Mouse (Mus musculus): ENCODE measurements around the gene Tnnc1. TPM values are rescaled to one million over a fixed set of nuclear protein-coding genes. Genes with fewer than 3 reads are reported as not detected.

Tnnc1 gene
- polyA plus RNA-seq, 1 experiment from 2014 or later, result 1.6 TPM

DNA sequence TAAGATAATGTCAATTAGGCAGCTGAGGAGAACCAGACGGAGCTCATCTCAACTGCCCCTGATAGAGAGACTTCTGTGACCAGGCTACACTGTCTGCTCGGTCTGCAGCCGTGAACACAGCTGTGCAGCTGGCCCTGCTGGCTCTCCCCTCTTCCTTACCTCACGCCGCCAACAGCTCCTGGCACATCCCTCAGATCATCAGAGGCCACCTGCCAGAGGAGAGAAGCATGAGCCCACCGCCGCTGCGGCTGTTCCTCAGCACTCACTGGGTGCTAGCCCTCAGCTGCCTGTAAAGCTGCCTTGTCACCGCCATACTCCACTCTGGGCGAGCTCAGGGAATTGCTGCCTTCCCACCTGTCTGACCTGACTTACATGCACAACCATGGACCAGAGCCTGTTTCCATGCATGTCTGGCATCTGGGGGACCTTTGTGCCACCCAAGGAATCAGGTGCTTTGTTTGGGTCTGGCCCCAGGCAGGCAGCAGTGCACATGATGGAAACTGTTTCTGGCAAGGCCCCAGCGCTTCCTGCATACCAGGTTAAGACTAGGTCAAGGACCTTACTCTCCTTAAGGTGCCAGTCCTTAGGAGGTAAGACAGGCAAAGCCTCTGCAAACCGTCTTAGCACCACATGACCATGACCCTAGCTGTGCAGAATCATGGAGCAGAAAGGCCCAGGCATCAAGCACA lies 28.3 kb upstream of the Tnnc1 start:
- WGBS, result 92% methylated on average over 12 of the region's 12 CpGs
- H3K9me3 ChIP-seq (ENCODE audit: control insufficient read depth), result no peaks in the 10 kb centered on the region
- no peak overlapping the region for H3K27ac ChIP-seq (ENCODE audit: low read depth, low read length)
- no peaks in the 10 kb centered on the region for H3K4me1 ChIP-seq (replicated peaks; ENCODE audit: control insufficient read depth, insufficient read depth, low read length)
- H3K36me3 ChIP-seq (ENCODE audit: control insufficient read depth, insufficient read depth), result peaks cover 95% of the 10 kb centered on the region
- no peaks in the 10 kb centered on the region for H3K27me3 ChIP-seq (replicated peaks; ENCODE audit: control insufficient read depth, insufficient read depth, low read length)
- TF ChIP-seq CTCF (IDR thresholded peaks at IDR 0.05; ENCODE audit: low read depth), result no peak
- no peak overlapping the region for H3K4me2 ChIP-seq (replicated peaks; ENCODE audit: low read depth)
- H3K9ac ChIP-seq (ENCODE audit: low read depth, low read length), result no peak overlapping the region
- no peak for ATAC-seq
- H3K4me3 ChIP-seq (ENCODE audit: low read depth, low read length), result no peak overlapping the region

- TF ChIP-seq CTCF (IDR thresholded peaks at IDR 0.05; ENCODE audit: low read depth), result no peak
- H3K4me3 ChIP-seq (ENCODE audit: low read depth, low read length), result 0 out of 2 replicates have a peak overlapping the region, but pooled peaks have one; percentile 12
- H3K27ac ChIP-seq (ENCODE audit: low read depth, low read length), result peak overlapping the region; percentile 35; the same call in 1 of the 2 replicates
- H3K9ac ChIP-seq (ENCODE audit: low read depth, low read length), result no peak overlapping the region
- WGBS, result 80% methylated on average over 4 of the region's 4 CpGs
- no peak for ATAC-seq
- 0 out of 2 replicates have a peak overlapping the region, but pooled peaks have one; percentile 35 for H3K4me2 ChIP-seq (replicated peaks; ENCODE audit: low read depth)
- H3K9me3 ChIP-seq (ENCODE audit: control insufficient read depth), result no peaks in the 10 kb centered on the region
- peaks cover 95% of the 10 kb centered on the region for H3K36me3 ChIP-seq (ENCODE audit: control insufficient read depth, insufficient read depth)
- no peaks in the 10 kb centered on the region for H3K27me3 ChIP-seq (replicated peaks; ENCODE audit: control insufficient read depth, insufficient read depth, low read length)
- no peaks in the 10 kb centered on the region for H3K4me1 ChIP-seq (replicated peaks; ENCODE audit: control insufficient read depth, insufficient read depth, low read length)
Measured at GRCm38 (mm10) chr14:31181512-31181911, 26.6 kb upstream of the Tnnc1 start.

DNA sequence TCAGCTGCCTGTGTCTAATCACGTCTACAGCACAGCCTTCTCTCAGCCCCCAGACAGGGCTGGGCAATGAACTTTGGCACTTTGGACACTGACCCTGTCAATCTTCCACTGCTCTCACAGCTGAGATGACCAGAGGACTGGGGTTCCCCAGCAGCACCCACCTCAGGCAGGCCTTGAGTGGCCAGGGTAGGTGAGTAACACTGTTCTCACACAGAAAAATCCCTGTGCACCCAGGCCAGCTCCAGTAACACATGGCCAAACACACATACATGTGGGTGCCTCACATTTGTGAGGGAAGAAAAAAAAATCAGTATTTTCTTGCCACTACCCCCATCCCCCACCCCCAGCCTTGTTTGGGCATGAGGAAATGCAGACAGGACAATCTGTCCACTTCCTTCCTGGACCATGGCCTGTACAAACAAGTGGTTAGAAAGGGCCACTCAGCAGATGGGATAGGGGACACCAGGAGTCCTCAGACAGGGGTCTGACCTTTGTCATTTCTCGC lies 25.3 kb upstream of the Tnnc1 start:
- Histone ChIP-seq H3K4me2 (replicated peaks; ENCODE audit: low read depth) (no peak overlapping the region), H3K27me3 (replicated peaks; ENCODE audit: control insufficient read depth, insufficient read depth, low read length) (no peaks in the 10 kb centered on the region), H3K4me3 (ENCODE audit: low read depth, low read length) (no peak overlapping the region), H3K9ac (ENCODE audit: low read depth, low read length) (no peak overlapping the region), H3K27ac (ENCODE audit: low read depth, low read length) (peak overlapping the region; percentile 57), H3K36me3 (ENCODE audit: control insufficient read depth, insufficient read depth) (peaks cover 95% of the 10 kb centered on the region), H3K4me1 (replicated peaks; ENCODE audit: control insufficient read depth, insufficient read depth, low read length) (no peaks in the 10 kb centered on the region), H3K9me3 (ENCODE audit: control insufficient read depth) (no peaks in the 10 kb centered on the region)
- WGBS, result 43% methylated on average over 2 of the region's 2 CpGs
- peak; percentile 75 for ATAC-seq
- TF ChIP-seq CTCF (IDR thresholded peaks at IDR 0.05; ENCODE audit: low read depth), result no peak

DNA sequence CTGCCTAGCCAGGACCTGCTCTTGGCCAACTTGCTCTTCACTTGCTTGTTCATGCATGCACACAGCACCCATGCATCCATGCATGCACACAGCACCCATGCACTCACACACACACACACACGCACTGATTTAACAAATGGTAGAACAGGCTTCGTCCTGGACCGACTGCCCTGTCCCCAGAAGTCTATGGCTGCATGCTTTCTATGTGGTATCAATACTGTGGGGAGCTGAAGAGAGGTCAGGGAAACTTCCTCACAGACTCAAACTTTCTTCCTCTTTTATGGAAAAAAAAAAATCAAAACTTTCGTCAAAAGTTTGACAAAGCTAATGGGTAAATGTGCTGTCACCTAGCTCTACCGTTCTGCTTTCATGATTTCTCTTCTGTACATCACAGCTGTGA lies 24.6 kb upstream of the Tnnc1 start:
- no peak overlapping the region for H3K9ac ChIP-seq (ENCODE audit: low read depth, low read length)
- H3K4me3 ChIP-seq (ENCODE audit: low read depth, low read length), result no peak overlapping the region
- no peaks in the 10 kb centered on the region for H3K9me3 ChIP-seq (ENCODE audit: control insufficient read depth)
- H3K4me1 ChIP-seq (replicated peaks; ENCODE audit: control insufficient read depth, insufficient read depth, low read length), result no peaks in the 10 kb centered on the region
- no peak for ATAC-seq
- peak overlapping the region; percentile 50; the same call in 1 of the 2 replicates for H3K27ac ChIP-seq (ENCODE audit: low read depth, low read length)
- no peak overlapping the region for H3K4me2 ChIP-seq (replicated peaks; ENCODE audit: low read depth)
- no peak for TF ChIP-seq CTCF (IDR thresholded peaks at IDR 0.05; ENCODE audit: low read depth)
- no peaks in the 10 kb centered on the region for H3K27me3 ChIP-seq (replicated peaks; ENCODE audit: control insufficient read depth, insufficient read depth, low read length)
- H3K36me3 ChIP-seq (ENCODE audit: control insufficient read depth, insufficient read depth), result peaks cover 96% of the 10 kb centered on the region
- 77% methylated on average over 5 of the region's 5 CpGs for WGBS

DNA sequence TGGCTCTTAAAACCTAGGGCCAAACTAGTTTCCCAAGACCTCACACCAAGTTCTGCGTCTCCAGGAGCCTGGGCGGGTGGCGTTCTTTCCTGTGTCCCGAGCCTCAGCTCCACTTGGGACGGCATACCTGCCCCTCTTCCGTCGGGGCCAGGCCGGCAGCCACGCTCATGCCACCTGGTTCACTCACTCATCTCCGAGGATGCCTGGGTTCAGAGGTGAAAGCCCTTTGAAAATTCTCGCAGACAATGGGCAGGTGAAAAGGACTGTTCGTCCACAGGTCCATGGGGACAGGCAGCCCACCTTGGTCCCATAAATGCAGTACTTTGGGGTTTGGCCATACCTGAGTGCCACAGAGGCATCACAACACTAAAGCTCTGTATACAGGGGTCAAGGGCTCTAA lies 23.9 kb upstream of the Tnnc1 start:
- Histone ChIP-seq H3K4me2 (replicated peaks; ENCODE audit: low read depth) (no peak overlapping the region), H3K9me3 (ENCODE audit: control insufficient read depth) (no peaks in the 10 kb centered on the region), H3K4me3 (ENCODE audit: low read depth, low read length) (no peak overlapping the region), H3K36me3 (ENCODE audit: control insufficient read depth, insufficient read depth) (peaks cover 97% of the 10 kb centered on the region), H3K27me3 (replicated peaks; ENCODE audit: control insufficient read depth, insufficient read depth, low read length) (no peaks in the 10 kb centered on the region), H3K27ac (ENCODE audit: low read depth, low read length) (no peak overlapping the region), H3K9ac (ENCODE audit: low read depth, low read length) (no peak overlapping the region), H3K4me1 (replicated peaks; ENCODE audit: control insufficient read depth, insufficient read depth, low read length) (no peaks in the 10 kb centered on the region)
- ATAC-seq, result no peak
- TF ChIP-seq CTCF (IDR thresholded peaks at IDR 0.05; ENCODE audit: low read depth), result no peak
- 92% methylated on average over 12 of the region's 12 CpGs for WGBS

GRCm38 (mm10) chr14:31186656-31187055 lies 21.5 kb upstream of the Tnnc1 start:
- no peak overlapping the region for H3K27ac ChIP-seq (ENCODE audit: low read depth, low read length)
- peaks cover 98% of the 10 kb centered on the region for H3K36me3 ChIP-seq (ENCODE audit: control insufficient read depth, insufficient read depth)
- H3K9ac ChIP-seq (ENCODE audit: low read depth, low read length), result no peak overlapping the region
- WGBS, result 86% methylated on average over 4 of the region's 4 CpGs
- no peaks in the 10 kb centered on the region for H3K27me3 ChIP-seq (replicated peaks; ENCODE audit: control insufficient read depth, insufficient read depth, low read length)
- H3K4me2 ChIP-seq (replicated peaks; ENCODE audit: low read depth), result no peak overlapping the region
- no peak for TF ChIP-seq CTCF (IDR thresholded peaks at IDR 0.05; ENCODE audit: low read depth)
- no peaks in the 10 kb centered on the region for H3K4me1 ChIP-seq (replicated peaks; ENCODE audit: control insufficient read depth, insufficient read depth, low read length)
- H3K9me3 ChIP-seq (ENCODE audit: control insufficient read depth), result no peaks in the 10 kb centered on the region
- H3K4me3 ChIP-seq (ENCODE audit: low read depth, low read length), result no peak overlapping the region
- no peak for ATAC-seq
